In the genomic region with DNA sequence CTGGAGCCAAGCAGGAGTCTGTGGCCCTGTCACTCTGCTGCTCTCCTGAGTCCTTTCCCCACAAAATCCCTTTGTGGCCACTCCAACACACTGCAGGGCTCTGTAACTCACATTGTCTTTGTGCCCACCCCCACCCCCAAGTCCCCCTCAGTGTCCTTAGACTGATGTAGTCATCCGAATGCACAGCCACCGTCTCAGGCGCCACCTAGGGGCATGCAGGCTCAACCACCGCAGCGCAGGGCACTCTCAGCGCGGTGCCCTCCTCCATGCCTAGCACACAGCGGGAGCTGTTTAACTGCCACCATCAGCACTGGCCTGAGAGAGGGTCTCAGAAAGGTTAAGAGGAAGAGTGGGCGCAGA, we compare ENCODE assay signal across 10 mouse cellular contexts. TPM values are rescaled to one million over a fixed set of nuclear protein-coding genes. Genes with fewer than 3 reads are reported as not detected.
DNase-seq lines count a peak whose midpoint lies in the region; ATAC-seq and TF ChIP-seq lines count a peak whose summit lies in the region.
"Had no signal": no experiment of that assay in that cellular context is flagged by ENCODE, and none has a peak within 500 bp of the region (broad histone marks: within the 10 kb centered on the region; RNA-seq: fewer than 3 reads in every experiment).

No protein-coding gene starts in this region.

- 0 out of 2 replicates have a peak, but pooled peaks have one; percentile 18 for TF ChIP-seq CTCF in small intestine, adult 2 months (IDR thresholded peaks at IDR 0.05; ENCODE audit: extremely low read depth, insufficient read length, insufficient replicate concordance, low read depth, low read length)

- 20% methylated on average over 9 of the region's 9 CpGs for WGBS in forebrain, embryonic 15.5 days
- WGBS in liver, embryonic 15.5 days (ENCODE audit: insufficient replicate concordance): 62% methylated on average over 9 of the region's 9 CpGs
- WGBS in small intestine, adult 2 months: 61% methylated on average over 9 of the region's 9 CpGs

- no peak for ATAC-seq in CD4-positive, CD25-positive, alpha-beta regulatory T cell, adult 4 months
- ATAC-seq in forebrain, embryonic 15.5 days (replicated peaks): peak; percentile 51
- ATAC-seq in liver, embryonic 15.5 days (ENCODE audit: insufficient read depth): no peak

- no peak overlapping the region for H3K4me3 ChIP-seq in forebrain, embryonic 15.5 days
- H3K4me3 ChIP-seq in liver, embryonic 15.5 days (replicated peaks): no peak overlapping the region
- no peak overlapping the region for H3K4me3 ChIP-seq in small intestine, adult 2 months (ENCODE audit: low read depth, low read length)
- H3K4me3 ChIP-seq: embryonic facial prominence, embryonic 15.5 days; lung, embryonic 15.5 days had no signal

- H3K27ac ChIP-seq in forebrain, embryonic 15.5 days (replicated peaks): no peak overlapping the region
- peak overlapping the region; percentile 96; the same call in 1 of the 2 replicates for H3K27ac ChIP-seq in liver, embryonic 15.5 days (replicated peaks)
- H3K27ac ChIP-seq in small intestine, adult 2 months (ENCODE audit: insufficient read depth, low read depth, low read length): no peak overlapping the region
- H3K27ac ChIP-seq: embryonic facial prominence, embryonic 15.5 days; lung, embryonic 15.5 days had no signal

- no peak overlapping the region for H3K9ac ChIP-seq in forebrain, embryonic 15.5 days (replicated peaks)
- H3K9ac ChIP-seq in liver, embryonic 15.5 days: no peak overlapping the region
- H3K9ac ChIP-seq: embryonic facial prominence, embryonic 15.5 days; lung, embryonic 15.5 days had no signal

- intact Hi-C loops in left cerebral cortex, postnatal 4 days (cut with DNase I): loop anchor here (10.0 kb wide), 1 partner anchor 124 kb away; a partner anchor contains a TSS

- no peak for TF ChIP-seq POLR2A in small intestine, adult 2 months (IDR thresholded peaks at IDR 0.05; ENCODE audit: low read depth, low read length)

- no peak overlapping the region for H3K4me2 ChIP-seq in forebrain, embryonic 15.5 days (replicated peaks)
- H3K4me2 ChIP-seq in liver, embryonic 15.5 days: no peak overlapping the region
- H3K4me2 ChIP-seq: embryonic facial prominence, embryonic 15.5 days; lung, embryonic 15.5 days had no signal

- H3K4me1 ChIP-seq in forebrain, embryonic 15.5 days: peaks cover 21% of the 10 kb centered on the region
- peaks cover 50% of the 10 kb centered on the region for H3K4me1 ChIP-seq in liver, embryonic 15.5 days (replicated peaks)
- no peaks in the 10 kb centered on the region; the same call in 1 of the 2 replicates for H3K4me1 ChIP-seq in small intestine, adult 2 months (ENCODE audit: control insufficient read depth, insufficient read depth, insufficient read length, low read length)

- no peaks in the 10 kb centered on the region for H3K9me3 ChIP-seq in forebrain, embryonic 15.5 days
- no peaks in the 10 kb centered on the region for H3K9me3 ChIP-seq in liver, embryonic 15.5 days (replicated peaks)
- H3K9me3 ChIP-seq: embryonic facial prominence, embryonic 15.5 days; lung, embryonic 15.5 days had no signal

- peaks cover 21% of the 10 kb centered on the region; the same call in 1 of the 2 replicates for H3K36me3 ChIP-seq in forebrain, embryonic 15.5 days
- H3K36me3 ChIP-seq in liver, embryonic 15.5 days (replicated peaks): peaks cover 77% of the 10 kb centered on the region
- peaks cover 65% of the 10 kb centered on the region for H3K36me3 ChIP-seq in small intestine, adult 2 months (ENCODE audit: control insufficient read depth, insufficient read depth, low read length)

- peak; percentile 34 for DNase-seq in CD4-positive, CD25-positive, alpha-beta regulatory T cell, adult 2 months (ENCODE audit: low read depth, low spot score)
- DNase-seq in left cerebral cortex, postnatal 4 days: peak; percentile 51
- DNase-seq in left cerebral cortex, adult 8-10 months (ENCODE audit: low spot score in 2 of 2): no peak
- no peak for DNase-seq in urinary bladder, adult 18-20 months (ENCODE audit: low spot score in 2 of 2)

- H3K27me3 ChIP-seq in forebrain, embryonic 15.5 days: no peaks in the 10 kb centered on the region
- H3K27me3 ChIP-seq in liver, embryonic 15.5 days: no peaks in the 10 kb centered on the region
- H3K27me3 ChIP-seq in small intestine, adult 2 months (ENCODE audit: control insufficient read depth, insufficient read depth, low read length): no peaks in the 10 kb centered on the region
- H3K27me3 ChIP-seq: embryonic facial prominence, embryonic 15.5 days; lung, embryonic 15.5 days had no signal

RNA-seq across cellular contexts. Expression of a gene that starts 55.5 kb away (rescaled TPM):
- 10 to 100 TPM; 25.1 to 30.0 TPM for polyA plus RNA-seq in CD4-positive, CD25-positive, alpha-beta regulatory T cell, adult 4 months (2017; shearing (Covaris generic))
- 100 to 1,000 TPM in 1 of 2 experiments, 10 to 100 TPM in 1; 93.1 to 101 TPM for total RNA-seq in left cerebral cortex, postnatal 4 days (2021)
- 10 to 100 TPM; 61.3 to 73.2 (median 69.6) TPM for total RNA-seq in left cerebral cortex, adult 8-10 months (2022)
- 36.8 and 38.8 TPM in 2 replicates for polyA plus RNA-seq in forebrain, embryonic 15.5 days (2015; fragmentation: Nextera tagmentation; extraction: Ambion mirVana)
- 14.3 and 14.7 TPM in 2 replicates for polyA plus RNA-seq in liver, embryonic 15.5 days (2015; fragmentation: Nextera tagmentation; extraction: Ambion mirVana)
- 25.0 and 39.0 TPM in 2 replicates for polyA plus RNA-seq in small intestine, adult 2 months (2012; rRNA removed)

Comparison
In these comparisons a context has a peak if more than half of its experiments do, and no peak if none do; other contexts are left out.
1. DNase-seq: peak in CD4-positive, CD25-positive, alpha-beta regulatory T cell, adult 2 months (single experiment) and left cerebral cortex, postnatal 4 days (single experiment); none in left cerebral cortex, adult 8-10 months (0 of 2) and urinary bladder, adult 18-20 months (0 of 2).